Mouse (Mus musculus): ENCODE data around the gene Abhd16a.

DNA sequence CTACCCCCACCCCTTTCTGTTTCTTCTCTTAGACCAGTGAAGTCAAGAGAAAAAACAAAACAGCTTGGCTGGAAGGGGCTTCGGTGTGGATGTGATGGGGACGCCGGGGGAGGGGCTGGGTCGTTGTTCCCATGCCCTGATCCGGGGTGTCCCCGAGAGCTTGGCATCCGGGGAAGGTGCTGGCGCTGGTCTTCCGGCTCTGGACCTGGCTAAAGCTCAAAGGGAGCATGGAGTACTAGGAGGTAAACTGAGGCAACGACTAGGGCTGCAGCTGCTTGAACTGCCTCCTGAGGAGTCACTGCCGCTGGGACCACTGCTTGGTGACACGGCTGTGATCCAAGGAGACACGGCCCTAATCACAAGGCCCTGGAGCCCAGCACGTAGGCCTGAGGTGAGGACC lies 29.0 kb upstream of the Abhd16a start:
- TF ChIP-seq POLR2A (IDR thresholded peaks at IDR 0.05; ENCODE audit: low read depth, low read length) (no peak), CTCF (IDR thresholded peaks at IDR 0.05; ENCODE audit: extremely low read depth, insufficient read depth, insufficient read length, insufficient replicate concordance) (no peak)
